Mouse (Mus musculus) cortical plate, adult 2 months (tissue): Measurements from ENCODE around the gene Scarf1.

Experiments
- CTCF ChIP-seq: fragments of 200-500 bp; IDR thresholded peaks from 2 replicates; pipeline ENCODE4 v1.5.1; 2011; ENCODE audit warnings: mild to moderate bottlenecking, control low read depth, low read length; ENCODE audit not compliant: insufficient read depth; ENCODE audit errors: extremely low read depth
- POLR2A ChIP-seq: fragments of 200-500 bp; IDR thresholded peaks from 2 replicates; pipeline ENCODE4 v1.6.1; 2011; ENCODE audit warnings: mild to moderate bottlenecking, low read length, control low read depth; ENCODE audit not compliant: insufficient read depth; ENCODE audit errors: extremely low read depth

GRCm38 (mm10) chr11:75551961-75552441, 38.7 kb downstream of the Scarf1 start:
- no peak for TF ChIP-seq CTCF
- TF ChIP-seq POLR2A, result 0 out of 2 replicates have a peak, but pooled peaks have one; percentile 29
